Mouse (Mus musculus): Measurements from ENCODE around the gene Rgs7. TPM values are rescaled to one million over a fixed set of nuclear protein-coding genes. Genes with fewer than 3 reads are reported as not detected.
A peak's percentile ranks its signal among the peaks of the same experiment; 100 is the strongest.

Gene Rgs7
- polyA plus RNA-seq (2015; fragmentation: Nextera tagmentation; extraction: Ambion mirVana) = 1.6 and 1.8 TPM in 2 replicates

- no peak within 1 kb of the TSS for H3K27ac ChIP-seq
- H3K4me2 ChIP-seq (replicated peaks) = peak within 1 kb of the TSS; percentile 100
- H3K27me3 ChIP-seq (replicated peaks) = peaks cover 13% of the 10 kb centered on the region
- peak within 1 kb of the TSS; percentile 45 for H3K9ac ChIP-seq
- no peaks in the 10 kb centered on the region for H3K36me3 ChIP-seq
- 0 out of 2 replicates have a peak, but pooled peaks cover 4% of the 10 kb centered on the region for H3K4me1 ChIP-seq (replicated peaks)
- no peaks in the 10 kb centered on the region for H3K9me3 ChIP-seq
- peak within 1 kb of the TSS; percentile 63 for H3K4me3 ChIP-seq (replicated peaks)
- under 1% methylated on average over 64 of the region's 82 CpGs for WGBS
- ATAC-seq = peak; percentile 94
These were observed at the start of gene Rgs7 for GRCm38 (mm10) chr1:175491861-175492682. Gene Rgs7 (minus strand): TSS chr1:175492500.

GRCm38 (mm10) chr1:175540700-175541099, 48.4 kb upstream of the Rgs7 start:
- no peak for ATAC-seq
- Histone ChIP-seq H3K9ac (no peak overlapping the region), H3K4me3 (replicated peaks) (no peak overlapping the region), H3K4me1 (replicated peaks) (no peaks in the 10 kb centered on the region), H3K4me2 (replicated peaks) (no peak overlapping the region), H3K27me3 (replicated peaks) (no peaks in the 10 kb centered on the region), H3K36me3 (no peaks in the 10 kb centered on the region), H3K9me3 (no peaks in the 10 kb centered on the region), H3K27ac (no peak overlapping the region)
- 83% methylated on average over 5 of the region's 5 CpGs for WGBS

- no peak overlapping the region for H3K27ac ChIP-seq
- no peaks in the 10 kb centered on the region for H3K4me1 ChIP-seq (replicated peaks)
- no peak overlapping the region for H3K4me3 ChIP-seq (replicated peaks)
- 39% methylated on average over 1 of the region's 1 CpGs for WGBS
- ATAC-seq = no peak
- H3K9me3 ChIP-seq = no peaks in the 10 kb centered on the region
- H3K9ac ChIP-seq = no peak overlapping the region
- no peak overlapping the region for H3K4me2 ChIP-seq (replicated peaks)
- H3K27me3 ChIP-seq (replicated peaks) = no peaks in the 10 kb centered on the region
- H3K36me3 ChIP-seq = no peaks in the 10 kb centered on the region
These were observed 45.0 kb upstream of the Rgs7 start for GRCm38 (mm10) chr1:175537321-175537720.

- Histone ChIP-seq H3K36me3 (no peaks in the 10 kb centered on the region), H3K4me2 (replicated peaks) (no peak overlapping the region), H3K27ac (no peak overlapping the region), H3K9ac (no peak overlapping the region), H3K9me3 (no peaks in the 10 kb centered on the region), H3K4me3 (replicated peaks) (no peak overlapping the region), H3K27me3 (replicated peaks) (no peaks in the 10 kb centered on the region), H3K4me1 (replicated peaks) (no peaks in the 10 kb centered on the region)
- no peak for ATAC-seq
- 30% methylated on average over 1 of the region's 1 CpGs for WGBS
These were observed 37.6 kb upstream of the Rgs7 start for GRCm38 (mm10) chr1:175529858-175530257.

GRCm38 (mm10) chr1:175524626-175525294, 32.5 kb upstream of the Rgs7 start:
- ATAC-seq = no peak
- H3K36me3 ChIP-seq = no peaks in the 10 kb centered on the region

GRCm38 (mm10) chr1:175523572-175523971, 31.3 kb upstream of the Rgs7 start:
- H3K27ac ChIP-seq = no peak overlapping the region
- H3K27me3 ChIP-seq (replicated peaks) = no peaks in the 10 kb centered on the region
- no peak overlapping the region for H3K9ac ChIP-seq
- ATAC-seq = 0 out of 2 replicates have a peak, but pooled peaks have one; percentile 34
- no peak overlapping the region for H3K4me3 ChIP-seq (replicated peaks)
- H3K4me1 ChIP-seq (replicated peaks) = no peaks in the 10 kb centered on the region
- 68% methylated on average over 2 of the region's 2 CpGs for WGBS
- no peak overlapping the region for H3K4me2 ChIP-seq (replicated peaks)
- no peaks in the 10 kb centered on the region for H3K9me3 ChIP-seq
- no peaks in the 10 kb centered on the region for H3K36me3 ChIP-seq

More at GRCm38 (mm10) chr1:175524626-175525294, 32.5 kb upstream of the Rgs7 start:
- no peak overlapping the region for H3K9ac ChIP-seq
- no peak overlapping the region for H3K4me2 ChIP-seq (replicated peaks)
- 73% methylated on average over 3 of the region's 3 CpGs for WGBS
- H3K4me3 ChIP-seq (replicated peaks) = no peak overlapping the region
- H3K9me3 ChIP-seq = no peaks in the 10 kb centered on the region
- no peaks in the 10 kb centered on the region for H3K4me1 ChIP-seq (replicated peaks)
- no peaks in the 10 kb centered on the region for H3K27me3 ChIP-seq (replicated peaks)
- no peak overlapping the region for H3K27ac ChIP-seq

- Histone ChIP-seq H3K9me3 (no peaks in the 10 kb centered on the region), H3K4me1 (replicated peaks) (no peaks in the 10 kb centered on the region), H3K27me3 (replicated peaks) (no peaks in the 10 kb centered on the region), H3K36me3 (no peaks in the 10 kb centered on the region), H3K4me2 (replicated peaks) (no peak overlapping the region), H3K27ac (no peak overlapping the region), H3K9ac (no peak overlapping the region), H3K4me3 (replicated peaks) (no peak overlapping the region)
- ATAC-seq = no peak
- 38% methylated on average over 2 of the region's 2 CpGs for WGBS
These were observed 22.2 kb upstream of the Rgs7 start for GRCm38 (mm10) chr1:175514543-175514942.

- H3K27ac ChIP-seq = no peak overlapping the region
- no peaks in the 10 kb centered on the region for H3K36me3 ChIP-seq
- H3K4me1 ChIP-seq (replicated peaks) = no peaks in the 10 kb centered on the region
- no peaks in the 10 kb centered on the region for H3K27me3 ChIP-seq (replicated peaks)
- peak; percentile 89 for ATAC-seq
- H3K4me3 ChIP-seq (replicated peaks) = no peak overlapping the region
- H3K9ac ChIP-seq = no peak overlapping the region
- no peaks in the 10 kb centered on the region for H3K9me3 ChIP-seq
- H3K4me2 ChIP-seq (replicated peaks) = no peak overlapping the region
- WGBS = 66% methylated on average over 3 of the region's 3 CpGs
These were observed 19.9 kb upstream of the Rgs7 start for GRCm38 (mm10) chr1:175512173-175512572.

GRCm38 (mm10) chr1:175509989-175510388, 17.7 kb upstream of the Rgs7 start:
- WGBS = 80% methylated on average over 3 of the region's 3 CpGs
- no peak for ATAC-seq
- H3K4me3 ChIP-seq (replicated peaks) = no peak overlapping the region

GRCm38 (mm10) chr1:175492683-175493043, 363 bp upstream of the Rgs7 start:
- 0 out of 2 replicates have a peak, but pooled peaks cover 4% of the 10 kb centered on the region for H3K4me1 ChIP-seq (replicated peaks)
- no peak; the same call in 1 of the 2 replicates for ATAC-seq
- under 1% methylated on average over 11 of the region's 11 CpGs for WGBS
- no peaks in the 10 kb centered on the region for H3K36me3 ChIP-seq
- H3K9me3 ChIP-seq = no peaks in the 10 kb centered on the region
- H3K9ac ChIP-seq = peak overlapping the region; percentile 34; the same call in 1 of the 2 replicates
- peaks cover 13% of the 10 kb centered on the region for H3K27me3 ChIP-seq (replicated peaks)
- no peak overlapping the region for H3K27ac ChIP-seq
- H3K4me3 ChIP-seq (replicated peaks) = peak overlapping the region; percentile 63
- peak overlapping the region; percentile 100 for H3K4me2 ChIP-seq (replicated peaks)

More at GRCm38 (mm10) chr1:175509989-175510388, 17.7 kb upstream of the Rgs7 start:
- no peaks in the 10 kb centered on the region for H3K36me3 ChIP-seq
- no peak overlapping the region for H3K27ac ChIP-seq
- no peak overlapping the region for H3K4me2 ChIP-seq (replicated peaks)
- no peaks in the 10 kb centered on the region for H3K9me3 ChIP-seq
- no peak overlapping the region for H3K9ac ChIP-seq
- H3K27me3 ChIP-seq (replicated peaks) = no peaks in the 10 kb centered on the region
- H3K4me1 ChIP-seq (replicated peaks) = no peaks in the 10 kb centered on the region

GRCm38 (mm10) chr1:175491511-175491860, 814 bp downstream of the Rgs7 start:
- Histone ChIP-seq H3K9ac (no peak overlapping the region), H3K27me3 (replicated peaks) (peaks cover 13% of the 10 kb centered on the region), H3K9me3 (no peaks in the 10 kb centered on the region), H3K4me3 (replicated peaks) (peak overlapping the region; percentile 63), H3K4me1 (replicated peaks) (0 out of 2 replicates have a peak, but pooled peaks cover 4% of the 10 kb centered on the region), H3K36me3 (no peaks in the 10 kb centered on the region), H3K4me2 (replicated peaks) (peak overlapping the region; percentile 100), H3K27ac (no peak overlapping the region)
- WGBS = 22% methylated on average over 6 of the region's 6 CpGs
- no peak for ATAC-seq

- Histone ChIP-seq H3K4me1 (replicated peaks) (no peaks in the 10 kb centered on the region), H3K27me3 (replicated peaks) (no peaks in the 10 kb centered on the region), H3K27ac (no peak overlapping the region), H3K9me3 (no peaks in the 10 kb centered on the region), H3K36me3 (no peaks in the 10 kb centered on the region), H3K4me2 (replicated peaks) (no peak overlapping the region), H3K9ac (no peak overlapping the region), H3K4me3 (replicated peaks) (no peak overlapping the region)
- WGBS = 57% methylated on average over 4 of the region's 4 CpGs
- ATAC-seq = peak; percentile 61; the same call in 1 of the 2 replicates
These were observed 7.2 kb downstream of the Rgs7 start for GRCm38 (mm10) chr1:175485109-175485508.
